Mouse (Mus musculus) liver, embryonic 11.5 days (tissue): ENCODE measurements around the gene Gm11114. TPM values are rescaled to one million over a fixed set of nuclear protein-coding genes. Genes with fewer than 3 reads are reported as not detected.
A peak's percentile ranks its signal among the peaks of the same experiment; 100 is the strongest.

Experiments
- ATAC-seq: fragments of 200-750 bp; cut with Nextera tagmentation; replicated peaks from 2 replicates; pipeline ENCODE4 v1.8.0; 2017; ENCODE audit warnings: moderate number of reproducible peaks, mild to moderate bottlenecking, moderate TSS enrichment, moderate library complexity; ENCODE audit not compliant: low FRiP score
- DNase-seq: peaks from one replicate; pipeline ENCODE4 v3.0.0-alpha.2; 2017; ENCODE audit warnings: low spot score
- H3K27ac ChIP-seq: fragments of 300-500 bp; sonication (generic); 2 replicates; pipeline ENCODE4 v1.5.1; 2014; ENCODE audit warnings: mild to moderate bottlenecking, low read depth, low read length, control low read depth
- H3K27me3 ChIP-seq: fragments of 300-500 bp; sonication (generic); replicated peaks from 2 replicates; pipeline ENCODE4 v1.6.1; 2014; ENCODE audit warnings: low read length, mixed read lengths; ENCODE audit not compliant: control insufficient read depth, insufficient read depth
- H3K36me3 ChIP-seq: fragments of 300-500 bp; sonication (generic); 2 replicates; pipeline ENCODE4 v1.6.1; 2014; ENCODE audit warnings: mild to moderate bottlenecking, low read length, moderate library complexity, mixed read lengths; ENCODE audit not compliant: control insufficient read depth, insufficient read depth
- H3K4me1 ChIP-seq: fragments of 300-500 bp; sonication (generic); replicated peaks from 2 replicates; pipeline ENCODE4 v1.6.1; 2014; ENCODE audit warnings: low read length, mixed read lengths; ENCODE audit not compliant: control insufficient read depth, insufficient read depth
- H3K4me2 ChIP-seq: fragments of 300-500 bp; sonication (generic); 2 replicates; pipeline ENCODE4 v1.6.1; 2014; ENCODE audit warnings: mild to moderate bottlenecking, control low read depth, moderate library complexity
- H3K4me3 ChIP-seq: fragments of 300-500 bp; sonication (generic); 2 replicates; pipeline ENCODE4 v1.5.1; 2014; ENCODE audit warnings: low read depth, low read length, control low read depth
- H3K9ac ChIP-seq: fragments of 300-500 bp; sonication (generic); 2 replicates; pipeline ENCODE4 v1.6.1; 2014; ENCODE audit warnings: low read depth, low read length, control low read depth
- H3K9me3 ChIP-seq: fragments of 300-500 bp; sonication (generic); 2 replicates; pipeline ENCODE4 v1.6.1; 2016; ENCODE audit warnings: low read length, inconsistent platforms, mixed read lengths; ENCODE audit not compliant: control insufficient read depth
- WGBS: fragments of 180-500 bp; shearing (Covaris S2); extraction: QIAGEN DNeasy Blood & Tissue Kit; methylation state at CpG from one replicate; pipeline ENCODE4 v1.1.7; 2014; 5-methylcytosine and 5-hydroxymethylcytosine counted together
- polyA plus RNA-seq: library from polyadenylated mRNA; unstranded; fragments of >200 nt; fragmentation: Nextera tagmentation; extraction: Ambion mirVana; gene quantifications from 2 replicates; pipeline ENCODE4 v1.2.1, GENCODE M21; 2014

Gm11114 gene
- not detected in 2 replicates for polyA plus RNA-seq

DNA sequence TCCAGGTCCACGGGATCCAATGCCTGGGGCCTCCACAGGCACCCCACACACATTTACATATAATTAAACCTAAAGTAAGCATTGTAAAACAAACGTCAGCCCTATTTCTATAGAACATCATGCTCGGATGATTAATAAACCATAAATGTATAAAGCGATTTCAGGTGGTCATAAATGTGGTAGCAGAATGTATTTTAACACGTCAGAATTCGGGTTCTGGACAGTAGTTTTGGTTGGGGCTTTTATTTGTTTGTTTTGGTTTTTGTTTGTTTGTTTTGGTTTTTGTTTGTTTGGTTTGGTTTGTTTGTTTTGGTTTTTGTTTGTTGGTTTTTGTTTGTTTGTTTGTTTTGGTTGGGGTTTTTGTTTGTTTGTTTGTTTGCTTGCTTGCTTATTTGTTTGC, at the start of gene Gm11114:
TSS of gene Gm11114 (plus strand) at position 301 of the 400 bp plus-strand sequence.
- H3K9ac ChIP-seq, result no peak within 1 kb of the TSS
- no peak within 1 kb of the TSS for H3K4me3 ChIP-seq

DNA sequence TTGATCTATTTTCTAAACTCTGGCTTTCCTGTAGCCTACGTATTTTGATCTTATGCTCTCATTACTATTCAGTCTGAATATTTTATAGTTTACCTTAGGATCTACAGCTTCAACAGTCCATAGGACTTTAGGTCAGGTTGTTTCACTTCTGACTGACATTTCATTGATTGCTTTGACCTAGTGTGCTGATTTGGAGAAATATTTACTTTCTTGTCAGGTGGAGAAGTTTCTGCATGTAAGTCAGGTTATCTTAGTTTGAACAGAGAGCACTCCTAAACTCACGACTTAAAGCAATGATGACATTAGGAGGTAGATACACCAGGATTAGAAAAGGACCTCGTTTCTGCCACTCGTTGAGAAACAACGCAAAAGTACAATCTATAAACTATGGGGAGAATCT, 45.7 kb upstream of the Gm11114 start:
- Histone ChIP-seq H3K9me3 (no peaks in the 10 kb centered on the region), H3K9ac (no peak overlapping the region), H3K4me3 (no peak overlapping the region), H3K36me3 (no peaks in the 10 kb centered on the region), H3K4me2 (no peak overlapping the region), H3K27me3 (no peaks in the 10 kb centered on the region), H3K27ac (no peak overlapping the region), H3K4me1 (no peaks in the 10 kb centered on the region)
- 69% methylated on average over 5 of the region's 5 CpGs for WGBS
- ATAC-seq, result no peak
- DNase-seq, result no peak

More for the DNA sequence above, at the start of gene Gm11114:
- Histone ChIP-seq H3K4me2 (no peak within 1 kb of the TSS), H3K36me3 (no peaks in the 10 kb centered on the region), H3K4me1 (no peaks in the 10 kb centered on the region), H3K9me3 (no peaks in the 10 kb centered on the region), H3K27ac (no peak within 1 kb of the TSS), H3K27me3 (no peaks in the 10 kb centered on the region)
- ATAC-seq, result no peak
- no peak for DNase-seq
- 79% methylated on average over 6 of the region's 6 CpGs for WGBS

DNA sequence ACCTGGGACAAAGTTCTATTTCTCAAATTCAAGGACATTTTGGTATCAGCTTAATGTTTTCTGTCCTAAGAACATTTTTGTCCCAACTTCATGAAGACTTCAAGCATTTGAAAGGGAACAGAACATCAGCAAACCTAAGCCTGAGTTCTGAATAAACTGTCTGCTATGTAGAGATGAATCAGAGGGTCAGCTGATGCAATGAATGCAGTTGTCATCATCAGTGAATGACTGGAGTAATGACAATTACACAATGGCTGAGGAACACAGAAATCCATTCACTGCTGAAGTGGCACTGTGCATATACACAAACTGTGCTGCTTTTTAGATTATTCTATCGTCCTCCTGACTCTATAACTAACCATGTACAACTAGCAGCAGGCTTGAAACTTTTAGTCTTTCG, 38.5 kb upstream of the Gm11114 start:
- no peaks in the 10 kb centered on the region for H3K27me3 ChIP-seq
- ATAC-seq (no peak), DNase-seq (no peak)
- WGBS, result 73% methylated on average over 2 of the region's 2 CpGs
- H3K36me3 ChIP-seq, result no peaks in the 10 kb centered on the region
- no peak overlapping the region for H3K9ac ChIP-seq
- H3K4me3 ChIP-seq, result no peak overlapping the region
- no peaks in the 10 kb centered on the region for H3K4me1 ChIP-seq
- no peaks in the 10 kb centered on the region for H3K9me3 ChIP-seq
- H3K27ac ChIP-seq, result no peak overlapping the region
- no peak overlapping the region for H3K4me2 ChIP-seq

DNA sequence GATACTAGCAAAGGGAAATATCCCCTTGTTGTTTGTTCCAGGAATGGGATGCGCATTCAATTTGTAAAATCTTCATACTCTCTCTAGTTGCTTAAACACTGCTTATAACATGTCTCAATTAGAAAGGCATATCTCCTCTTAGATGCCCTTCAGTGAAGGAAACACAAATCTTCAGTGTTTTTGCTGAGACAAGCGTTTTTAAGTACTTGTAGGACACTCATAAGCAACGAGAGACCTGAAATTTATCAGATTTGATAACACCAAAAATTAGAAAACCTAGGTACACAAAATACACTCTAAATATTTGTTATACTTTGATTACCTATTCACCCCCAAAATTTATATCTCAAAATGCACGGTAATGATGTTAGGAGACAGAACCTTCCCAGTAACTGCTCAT, 9.7 kb upstream of the Gm11114 start:
- H3K36me3 ChIP-seq, result no peaks in the 10 kb centered on the region

DNA sequence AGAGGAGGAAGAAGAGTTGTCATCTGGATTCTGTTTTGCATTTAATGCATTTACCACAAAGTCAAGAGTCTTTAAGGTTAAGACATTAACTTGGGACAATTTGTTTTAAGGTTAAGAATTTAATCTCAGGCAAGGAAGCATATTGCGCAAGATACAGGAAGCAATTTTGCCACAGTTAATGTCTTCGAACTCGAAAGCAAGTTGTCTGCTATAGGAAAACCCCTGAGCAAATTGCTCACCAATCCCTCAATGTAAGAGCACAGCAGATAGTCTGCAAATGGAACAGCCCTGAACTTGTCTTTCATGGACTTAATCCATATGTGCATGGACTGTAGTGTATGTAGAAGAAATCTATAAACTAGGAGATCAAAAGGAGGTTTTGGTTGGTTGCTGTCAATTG, 9.2 kb upstream of the Gm11114 start:
- no peaks in the 10 kb centered on the region for H3K4me1 ChIP-seq
- H3K9me3 ChIP-seq, result no peaks in the 10 kb centered on the region
- H3K36me3 ChIP-seq, result no peaks in the 10 kb centered on the region
- no peak overlapping the region for H3K27ac ChIP-seq
- H3K4me3 ChIP-seq, result no peak overlapping the region
- H3K4me2 ChIP-seq, result no peak overlapping the region
- ATAC-seq (no peak), DNase-seq (no peak)
- no peak overlapping the region for H3K9ac ChIP-seq
- WGBS, result 73% methylated on average over 3 of the region's 3 CpGs
- H3K27me3 ChIP-seq, result no peaks in the 10 kb centered on the region

More for the DNA sequence above, 9.7 kb upstream of the Gm11114 start:
- WGBS, result 80% methylated on average over 4 of the region's 4 CpGs
- H3K9me3 ChIP-seq, result no peaks in the 10 kb centered on the region
- H3K27me3 ChIP-seq, result no peaks in the 10 kb centered on the region
- no peaks in the 10 kb centered on the region for H3K4me1 ChIP-seq
- no peak overlapping the region for H3K4me3 ChIP-seq
- no peak overlapping the region for H3K4me2 ChIP-seq
- no peak overlapping the region for H3K9ac ChIP-seq
- DNase-seq (no peak), ATAC-seq (no peak)
- no peak overlapping the region for H3K27ac ChIP-seq

DNA sequence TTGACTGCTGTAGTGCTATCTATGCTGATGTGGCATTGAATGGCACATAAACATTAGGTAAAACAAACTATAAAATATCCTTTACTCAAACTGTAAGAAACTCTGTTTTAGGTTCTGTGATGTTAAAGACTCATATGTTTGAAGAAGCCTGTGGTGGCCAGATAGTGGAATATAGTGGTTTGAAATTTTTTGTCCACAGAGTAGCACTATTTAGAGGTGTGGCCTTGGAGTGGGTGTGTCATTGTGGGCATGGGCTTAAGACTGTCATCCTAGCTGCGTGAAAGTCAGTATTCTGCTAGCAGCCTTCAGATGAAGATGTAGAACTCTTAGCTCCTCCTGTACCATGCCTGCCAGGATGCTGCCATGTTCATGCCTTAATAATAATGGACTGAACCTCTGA, 3.5 kb downstream of the Gm11114 start:
- Histone ChIP-seq H3K4me1 (peaks cover under 1% of the 10 kb centered on the region; the same call in 1 of the 2 replicates), H3K27ac (no peak overlapping the region), H3K4me3 (no peak overlapping the region), H3K9me3 (no peaks in the 10 kb centered on the region), H3K36me3 (no peaks in the 10 kb centered on the region; the same call in 1 of the 2 replicates), H3K4me2 (no peak overlapping the region), H3K9ac (no peak overlapping the region), H3K27me3 (no peaks in the 10 kb centered on the region)
- ATAC-seq (no peak), DNase-seq (no peak)
- WGBS, result 40% methylated on average over 1 of the region's 1 CpGs

DNA sequence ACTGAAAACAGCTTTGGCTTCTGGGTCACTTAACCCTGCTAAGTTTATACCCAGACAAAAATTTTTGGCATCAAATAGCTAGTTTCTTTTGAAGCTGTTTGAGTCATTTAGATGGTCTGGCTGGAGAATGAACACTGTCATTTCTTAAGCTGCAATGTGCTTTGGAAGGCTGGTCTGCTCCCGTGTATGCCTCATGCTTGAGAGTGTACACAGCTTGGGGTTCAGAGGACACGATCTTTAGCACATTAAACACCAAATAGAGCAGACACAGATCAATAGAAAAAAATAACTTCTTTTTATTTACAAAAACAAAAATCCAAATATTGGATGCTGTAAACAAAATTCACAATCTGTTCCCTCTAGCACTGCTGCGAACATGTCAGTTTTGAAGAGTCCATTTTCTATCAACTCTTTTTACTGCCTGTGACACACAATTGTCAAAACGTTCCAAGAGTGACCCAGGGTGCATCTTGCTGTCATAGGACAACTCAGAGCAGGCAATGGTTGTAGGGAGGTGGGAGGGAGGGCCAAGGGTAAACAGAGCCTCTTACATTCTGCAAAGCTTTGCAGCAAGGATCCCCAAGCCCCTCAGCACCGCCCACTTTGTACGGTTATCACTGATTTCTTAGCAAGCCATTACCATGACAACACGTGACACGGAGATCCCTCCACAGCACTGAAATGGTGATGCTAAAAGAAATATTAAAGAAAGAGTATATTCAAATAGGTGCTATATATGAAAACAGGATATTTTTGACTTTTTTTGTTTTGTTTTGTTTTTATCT, 7.8 kb downstream of the Gm11114 start:
- no peaks in the 10 kb centered on the region for H3K27me3 ChIP-seq
- no peak overlapping the region for H3K4me3 ChIP-seq
- no peak overlapping the region for H3K4me2 ChIP-seq
- no peaks in the 10 kb centered on the region; the same call in 1 of the 2 replicates for H3K36me3 ChIP-seq
- no peak for DNase-seq
- no peak overlapping the region for H3K9ac ChIP-seq
- peaks cover 2% of the 10 kb centered on the region; the same call in 1 of the 2 replicates for H3K4me1 ChIP-seq
- 68% methylated on average over 8 of the region's 8 CpGs for WGBS
- no peak overlapping the region for H3K27ac ChIP-seq
- ATAC-seq, result no peak
- H3K9me3 ChIP-seq, result no peaks in the 10 kb centered on the region

DNA sequence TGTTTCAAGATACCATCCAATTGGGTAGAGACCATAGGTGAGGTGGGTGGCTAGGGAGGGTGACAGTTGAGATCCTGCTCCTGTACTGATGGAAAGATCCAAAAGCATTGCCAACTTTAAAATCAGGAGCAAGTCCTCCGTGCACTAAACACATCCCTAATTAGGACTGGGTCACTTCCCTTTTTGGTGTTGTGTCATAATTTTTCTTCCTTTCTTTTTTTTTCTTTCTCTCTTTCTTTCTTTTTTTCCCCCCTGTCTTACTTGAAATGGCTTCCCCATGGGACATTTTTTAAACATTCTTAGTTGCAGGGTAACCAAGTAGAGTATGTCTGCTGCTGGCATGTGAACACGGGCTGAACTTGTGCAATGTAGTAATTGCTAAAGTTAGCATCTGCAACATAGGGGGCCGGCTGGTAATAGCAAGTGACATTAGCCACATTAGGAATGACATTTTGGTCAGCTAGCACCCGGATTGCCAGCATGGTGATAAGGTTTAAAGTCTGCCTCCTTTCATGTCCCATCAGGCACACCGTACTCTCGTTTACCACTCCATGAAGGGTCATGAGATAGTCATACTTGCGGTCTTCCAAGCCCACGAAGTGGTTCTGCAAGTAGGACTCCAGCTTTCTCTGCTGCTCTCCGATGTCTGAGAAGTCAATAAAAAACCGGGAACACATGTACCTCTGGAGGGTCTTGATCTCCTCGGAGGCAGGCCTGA, 11.7 kb downstream of the Gm11114 start:
- no peaks in the 10 kb centered on the region; the same call in 1 of the 2 replicates for H3K36me3 ChIP-seq
- 67% methylated on average over 11 of the region's 11 CpGs for WGBS
- ATAC-seq (no peak), DNase-seq (no peak)
- H3K9ac ChIP-seq, result no peak overlapping the region
- H3K4me1 ChIP-seq, result peaks cover 2% of the 10 kb centered on the region; the same call in 1 of the 2 replicates
- H3K27ac ChIP-seq, result no peak overlapping the region
- H3K4me3 ChIP-seq, result peak overlapping the region; percentile 78
- H3K4me2 ChIP-seq, result peak overlapping the region; percentile 85
- 0 out of 2 replicates have a peak, but pooled peaks cover 3% of the 10 kb centered on the region for H3K27me3 ChIP-seq
- H3K9me3 ChIP-seq, result no peaks in the 10 kb centered on the region
